Mouse (Mus musculus): ENCODE measurements at regions not wholly inside any gene's neighbourhood (a gene's known extent, or its start where the extent isn't known, plus 50 kb on each side); places are given as distances from the start of the nearest gene placed in this dataset.

DNA sequence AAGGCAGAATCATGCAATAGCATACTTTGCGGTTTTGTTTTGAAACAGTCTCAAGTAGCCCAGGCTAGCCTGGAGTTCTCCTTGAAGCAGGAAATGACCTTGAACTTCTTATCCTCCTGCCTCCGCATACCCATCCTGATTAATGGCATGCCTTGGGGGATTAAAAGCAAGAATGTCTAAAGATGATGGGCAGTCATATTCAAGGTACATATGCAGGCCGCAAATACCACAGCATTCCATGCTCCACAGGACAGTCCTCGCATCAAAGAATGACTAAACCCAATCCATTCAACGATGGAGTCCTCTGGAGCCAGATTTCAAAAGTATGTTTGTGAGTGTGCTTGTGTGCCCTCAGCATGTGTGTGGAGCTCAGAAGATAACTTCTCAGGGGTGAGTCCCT, 69.1 kb upstream of the Tbx3 start:
- peaks cover 21% of the 10 kb centered on the region for H3K4me1 ChIP-seq
- WGBS: 85% methylated on average over 5 of the region's 5 CpGs
- no peak overlapping the region for H3K27ac ChIP-seq (replicated peaks)
- H3K9me3 ChIP-seq (replicated peaks): no peaks in the 10 kb centered on the region
- no peak overlapping the region for H3K4me2 ChIP-seq (replicated peaks)
- H3K27me3 ChIP-seq: no peaks in the 10 kb centered on the region
- no peaks in the 10 kb centered on the region for H3K36me3 ChIP-seq
- H3K9ac ChIP-seq: no peak overlapping the region
- no peak for ATAC-seq (ENCODE audit: insufficient number of reproducible peaks, low FRiP score, low TSS enrichment, low read depth)
- no peak overlapping the region for H3K4me3 ChIP-seq (replicated peaks)

DNA sequence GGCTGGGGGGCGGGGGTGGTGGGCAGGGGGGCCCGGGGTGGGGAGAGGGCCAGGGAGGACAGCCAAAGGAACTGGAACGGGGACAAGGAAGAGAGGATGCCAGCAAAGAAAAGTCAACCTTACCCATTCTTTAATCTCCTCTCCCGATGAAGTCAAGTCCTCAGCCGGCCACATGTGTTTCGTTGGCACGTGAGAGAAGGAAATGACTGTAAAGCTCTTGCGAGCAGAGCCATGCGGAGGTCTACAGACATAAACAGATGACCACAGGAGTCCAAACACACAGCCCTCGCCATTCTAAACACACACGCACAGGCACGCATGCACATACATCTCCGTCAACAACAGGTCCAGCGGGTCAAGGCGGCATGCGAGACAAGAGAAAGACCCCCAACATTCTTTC, 68.5 kb upstream of the Tbx3 start:
- no peak for ATAC-seq (ENCODE audit: insufficient number of reproducible peaks, low FRiP score, low TSS enrichment, low read depth)
- Histone ChIP-seq H3K4me3 (replicated peaks) (no peak overlapping the region), H3K27me3 (no peaks in the 10 kb centered on the region), H3K4me1 (peaks cover 21% of the 10 kb centered on the region), H3K4me2 (replicated peaks) (no peak overlapping the region), H3K9ac (no peak overlapping the region), H3K27ac (replicated peaks) (no peak overlapping the region), H3K36me3 (no peaks in the 10 kb centered on the region), H3K9me3 (replicated peaks) (no peaks in the 10 kb centered on the region)
- WGBS: 76% methylated on average over 16 of the region's 16 CpGs

DNA sequence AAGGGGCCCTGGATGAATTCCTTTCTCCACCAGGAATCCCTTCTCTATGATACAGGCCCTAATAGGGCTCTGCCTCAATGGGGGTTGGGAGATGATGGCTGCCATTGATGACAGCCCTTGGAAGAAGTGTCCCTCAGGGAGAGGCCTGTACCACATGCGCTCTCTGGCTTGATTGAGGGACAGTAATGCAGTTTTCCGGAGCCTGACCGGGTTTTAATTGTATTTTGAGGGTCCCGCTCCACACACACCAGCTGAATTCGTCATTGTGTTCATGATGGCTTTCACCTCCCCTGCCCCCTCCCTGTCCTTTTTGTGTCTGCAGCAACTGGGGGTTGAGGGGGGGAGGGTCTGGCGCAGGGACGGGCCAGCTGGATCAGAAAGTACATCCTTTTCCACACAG, 65.0 kb upstream of the Tbx3 start:
- no peak overlapping the region for H3K9ac ChIP-seq
- no peak overlapping the region for H3K27ac ChIP-seq (replicated peaks)
- 67% methylated on average over 7 of the region's 7 CpGs for WGBS
- H3K4me2 ChIP-seq (replicated peaks): no peak overlapping the region
- H3K9me3 ChIP-seq (replicated peaks): no peaks in the 10 kb centered on the region
- H3K36me3 ChIP-seq: no peaks in the 10 kb centered on the region
- no peak overlapping the region for H3K4me3 ChIP-seq (replicated peaks)
- no peaks in the 10 kb centered on the region for H3K27me3 ChIP-seq
- peaks cover 9% of the 10 kb centered on the region; the same call in 1 of the 2 replicates for H3K4me1 ChIP-seq
- ATAC-seq (ENCODE audit: insufficient number of reproducible peaks, low FRiP score, low TSS enrichment, low read depth): no peak

DNA sequence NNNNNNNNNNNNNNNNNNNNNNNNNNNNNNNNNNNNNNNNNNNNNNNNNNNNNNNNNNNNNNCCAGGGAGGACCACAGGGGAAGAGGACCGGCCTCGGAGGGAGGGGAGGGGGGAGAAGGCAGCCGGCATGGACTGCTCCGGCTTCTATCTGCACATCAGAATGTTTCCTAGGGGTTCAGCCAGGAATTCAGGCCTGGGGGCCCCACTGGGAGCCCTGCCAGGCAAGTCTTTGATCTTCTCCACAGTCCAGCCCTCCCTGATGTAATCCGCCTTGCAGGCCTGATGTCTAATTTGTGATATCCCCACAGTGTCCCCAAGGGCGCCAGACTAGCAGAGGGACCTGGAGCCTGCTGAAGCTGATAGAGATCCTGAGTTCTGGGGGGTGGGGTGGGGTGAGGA, 57.1 kb upstream of the Tbx3 start:
- Histone ChIP-seq H3K9ac (no peak overlapping the region), H3K4me3 (replicated peaks) (no peak overlapping the region), H3K4me2 (replicated peaks) (no peak overlapping the region), H3K27me3 (no peaks in the 10 kb centered on the region), H3K27ac (replicated peaks) (no peak overlapping the region), H3K36me3 (no peaks in the 10 kb centered on the region), H3K4me1 (peaks cover 20% of the 10 kb centered on the region), H3K9me3 (replicated peaks) (no peaks in the 10 kb centered on the region)
- ATAC-seq (ENCODE audit: insufficient number of reproducible peaks, low FRiP score, low TSS enrichment, low read depth): peak; percentile 77
- WGBS: 25% methylated on average over 6 of the region's 6 CpGs

DNA sequence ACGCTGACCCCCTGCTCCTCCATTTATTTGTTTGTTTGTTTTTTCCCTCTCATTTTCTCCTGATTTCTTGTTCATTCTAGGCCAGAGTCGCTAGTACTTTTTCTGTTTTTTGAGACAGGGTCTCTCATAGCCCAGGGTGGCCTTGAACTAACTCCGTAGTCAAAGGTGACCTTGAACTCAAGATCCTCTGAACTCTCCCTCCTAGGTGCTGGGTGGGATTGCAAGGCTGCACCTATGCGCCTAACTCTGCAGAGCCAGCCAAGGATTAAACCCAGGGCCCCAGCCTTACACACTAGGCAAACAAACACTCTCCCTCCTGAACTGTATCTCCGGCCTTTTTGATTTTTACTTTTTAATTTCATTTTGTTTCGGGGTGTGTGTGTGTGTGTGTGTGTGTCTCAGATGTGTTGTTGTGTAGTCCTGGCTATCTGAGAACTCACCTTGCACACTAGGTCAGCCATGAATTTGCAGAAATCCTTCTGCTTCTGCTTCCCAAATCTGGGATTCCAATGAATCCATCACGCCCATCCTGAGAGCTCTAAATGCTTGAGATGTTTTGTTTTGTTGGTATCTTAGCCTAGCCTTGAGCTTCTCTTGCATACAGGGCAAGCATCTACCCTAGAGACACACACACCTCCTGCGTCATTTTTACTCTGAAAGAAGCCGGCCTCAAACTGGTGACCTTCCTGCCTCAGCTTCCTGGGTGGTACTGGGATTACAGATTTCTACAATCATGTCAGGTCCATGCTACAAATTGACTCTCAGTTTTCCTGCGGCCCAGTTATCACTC, 56.3 kb upstream of the Tbx3 start:
- Histone ChIP-seq H3K9ac (no peak overlapping the region), H3K4me2 (replicated peaks) (no peak overlapping the region), H3K27me3 (no peaks in the 10 kb centered on the region), H3K9me3 (replicated peaks) (no peaks in the 10 kb centered on the region), H3K27ac (replicated peaks) (no peak overlapping the region), H3K4me1 (peaks cover 15% of the 10 kb centered on the region), H3K36me3 (no peaks in the 10 kb centered on the region), H3K4me3 (replicated peaks) (no peak overlapping the region)
- ATAC-seq (ENCODE audit: insufficient number of reproducible peaks, low FRiP score, low TSS enrichment, low read depth): no peak
- 84% methylated on average over 10 of the region's 10 CpGs for WGBS

DNA sequence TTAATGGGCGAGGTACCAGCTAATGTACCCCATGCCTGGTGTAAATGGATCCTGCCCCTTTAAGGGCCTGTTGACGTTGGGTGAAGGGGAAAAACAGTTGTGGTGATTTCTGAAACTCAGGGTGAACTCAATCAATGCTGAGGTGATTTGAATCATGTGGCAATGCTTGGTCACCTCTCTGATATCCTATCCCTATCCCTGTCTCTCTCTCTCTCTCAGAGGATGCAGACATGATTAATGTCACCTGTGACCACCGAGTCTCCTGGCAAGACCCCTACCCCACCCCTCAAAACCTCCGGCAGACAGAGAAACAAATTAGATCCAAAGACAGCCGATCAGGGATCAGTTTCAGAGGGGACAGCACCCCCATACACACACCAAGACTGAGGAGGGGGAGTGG, 54.8 kb upstream of the Tbx3 start:
- H3K4me3 ChIP-seq (replicated peaks): no peak overlapping the region
- H3K9ac ChIP-seq: no peak overlapping the region
- 29% methylated on average over 5 of the region's 5 CpGs for WGBS
- peaks cover 28% of the 10 kb centered on the region for H3K4me1 ChIP-seq
- ATAC-seq (ENCODE audit: insufficient number of reproducible peaks, low FRiP score, low TSS enrichment, low read depth): no peak
- no peaks in the 10 kb centered on the region for H3K36me3 ChIP-seq
- no peak overlapping the region for H3K4me2 ChIP-seq (replicated peaks)
- H3K27ac ChIP-seq (replicated peaks): no peak overlapping the region
- no peaks in the 10 kb centered on the region for H3K9me3 ChIP-seq (replicated peaks)
- H3K27me3 ChIP-seq: no peaks in the 10 kb centered on the region

DNA sequence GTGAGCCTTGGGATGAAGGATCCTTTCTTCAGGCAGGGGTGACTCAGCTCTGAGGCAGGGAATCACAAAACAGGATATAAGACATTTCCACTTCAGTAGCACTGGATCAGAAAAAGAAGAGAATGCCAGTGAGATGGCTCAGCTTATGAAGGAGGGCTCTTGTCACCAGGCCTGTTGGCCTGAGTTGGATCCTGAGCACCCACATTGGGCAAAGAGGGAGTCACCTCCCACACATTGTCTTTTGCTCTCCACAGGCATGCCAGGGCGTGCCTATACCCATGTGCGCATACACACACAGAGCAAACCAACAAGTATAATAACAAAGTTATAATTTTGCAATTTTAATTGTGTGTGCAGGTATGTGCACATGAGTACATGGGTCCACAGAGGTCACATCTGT, 52.6 kb upstream of the Tbx3 start:
- H3K27ac ChIP-seq (replicated peaks): no peak overlapping the region
- peaks cover 24% of the 10 kb centered on the region for H3K4me1 ChIP-seq
- no peak overlapping the region for H3K4me3 ChIP-seq (replicated peaks)
- no peak for ATAC-seq (ENCODE audit: insufficient number of reproducible peaks, low FRiP score, low TSS enrichment, low read depth)
- 94% methylated on average over 2 of the region's 2 CpGs for WGBS
- no peak overlapping the region for H3K9ac ChIP-seq
- no peaks in the 10 kb centered on the region for H3K9me3 ChIP-seq (replicated peaks)
- no peaks in the 10 kb centered on the region for H3K36me3 ChIP-seq
- no peak overlapping the region for H3K4me2 ChIP-seq (replicated peaks)
- no peaks in the 10 kb centered on the region for H3K27me3 ChIP-seq

DNA sequence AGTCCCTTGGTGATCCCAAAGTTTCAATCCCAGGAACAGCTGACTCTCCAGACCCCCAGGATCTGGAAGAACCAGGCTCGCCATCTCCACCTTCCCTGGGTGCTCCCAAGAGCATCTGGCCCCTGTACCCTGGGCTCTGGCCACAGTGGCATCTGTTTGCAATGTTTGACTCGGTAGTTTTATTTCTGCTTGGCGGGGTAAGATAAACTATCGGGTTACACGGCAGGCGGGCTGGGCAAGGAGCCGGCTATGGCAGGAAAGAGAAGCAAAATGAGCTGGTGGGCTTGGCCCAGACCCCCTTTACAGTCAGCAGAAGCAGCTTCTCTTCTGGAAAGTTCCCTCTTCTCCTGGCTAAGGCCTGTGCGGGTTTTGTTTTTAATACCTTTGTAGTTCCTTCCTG, 50.6 kb upstream of the Tbx3 start:
- Histone ChIP-seq H3K4me2 (replicated peaks) (no peak overlapping the region), H3K27ac (replicated peaks) (peak overlapping the region; percentile 39; the same call in 1 of the 2 replicates)
- 13% methylated on average over 8 of the region's 8 CpGs for WGBS

More for the DNA sequence above, 50.6 kb upstream of the Tbx3 start:
- H3K27me3 ChIP-seq: peaks cover 2% of the 10 kb centered on the region; the same call in 1 of the 2 replicates
- H3K4me1 ChIP-seq: peaks cover 16% of the 10 kb centered on the region
- no peak overlapping the region for H3K4me3 ChIP-seq (replicated peaks)
- ATAC-seq (ENCODE audit: insufficient number of reproducible peaks, low FRiP score, low TSS enrichment, low read depth): peak; percentile 48; the same call in 1 of the 2 replicates
- no peaks in the 10 kb centered on the region for H3K9me3 ChIP-seq (replicated peaks)
- H3K36me3 ChIP-seq: no peaks in the 10 kb centered on the region
- no peak overlapping the region for H3K9ac ChIP-seq

Data from embryonic facial prominence, embryonic 15.5 days (tissue).